Mouse (Mus musculus) cerebellum, adult 2 months (tissue): Measurements from ENCODE around the gene Cabin1.

ENCODE experiments used
- CTCF ChIP-seq: fragments of 200-500 bp; IDR thresholded peaks from 2 replicates; pipeline ENCODE4 v1.5.1; 2011; ENCODE audit warnings: low read depth, mild to moderate bottlenecking, control low read depth, low read length, moderate library complexity, borderline replicate concordance; ENCODE audit not compliant: insufficient read depth
- POLR2A ChIP-seq: fragments of 200-500 bp; IDR thresholded peaks from 2 replicates; pipeline ENCODE4 v1.6.1; 2011; ENCODE audit warnings: low read length, control low read depth, borderline replicate concordance; ENCODE audit not compliant: insufficient read depth

GRCm38 (mm10) chr10:75704212-75705185, 59.6 kb downstream of the Cabin1 start:
- TF ChIP-seq CTCF: peak; percentile 67
- TF ChIP-seq POLR2A: peak; percentile 35; the same call in 1 of the 2 replicates
